Mouse (Mus musculus) forebrain, embryonic 16.5 days (tissue): Measurements from ENCODE around the gene Il17ra. TPM values are rescaled to one million over a fixed set of nuclear protein-coding genes. Genes with fewer than 3 reads are reported as not detected.

Source experiments
- ATAC-seq: fragments of 200-750 bp; cut with Nextera tagmentation; 2 replicates; pipeline ENCODE4 v1.8.0; 2017; ENCODE audit warnings: mild to moderate bottlenecking, moderate library complexity
- H3K27ac ChIP-seq: fragments of 300-500 bp; sonication (generic); 2 replicates; pipeline ENCODE4 v1.5.1; 2014; ENCODE audit warnings: low read length, control low read depth
- H3K27me3 ChIP-seq: fragments of 300-500 bp; sonication (generic); replicated peaks from 2 replicates; pipeline ENCODE4 v1.6.1; 2014; ENCODE audit warnings: low read length; ENCODE audit not compliant: control insufficient read depth, insufficient read depth
- H3K36me3 ChIP-seq: fragments of 300-500 bp; sonication (generic); 2 replicates; pipeline ENCODE4 v1.6.1; 2014; ENCODE audit not compliant: control insufficient read depth, insufficient read depth
- H3K4me1 ChIP-seq: fragments of 300-500 bp; sonication (generic); replicated peaks from 2 replicates; pipeline ENCODE4 v1.6.1; 2014; ENCODE audit warnings: low read length; ENCODE audit not compliant: control insufficient read depth, insufficient read depth
- H3K4me2 ChIP-seq: fragments of 300-500 bp; sonication (generic); 2 replicates; pipeline ENCODE4 v1.6.1; 2014; ENCODE audit warnings: mild to moderate bottlenecking, low read length, control low read depth
- H3K4me3 ChIP-seq: fragments of 300-500 bp; sonication (generic); replicated peaks from 2 replicates; pipeline ENCODE4 v1.5.1; 2014; ENCODE audit warnings: mild to moderate bottlenecking, low read length, control low read depth
- H3K9ac ChIP-seq: fragments of 300-500 bp; sonication (generic); replicated peaks from 2 replicates; pipeline ENCODE4 v1.6.1; 2014; ENCODE audit warnings: low read depth, low read length, control low read depth
- H3K9me3 ChIP-seq: fragments of 300-500 bp; sonication (generic); 2 replicates; pipeline ENCODE4 v1.6.1; 2016; ENCODE audit warnings: low read length; ENCODE audit not compliant: control insufficient read depth
- WGBS: fragments of 180-500 bp; shearing (Covaris S2); extraction: QIAGEN DNeasy Blood & Tissue Kit; methylation state at CpG from one replicate; pipeline ENCODE4 v1.1.7; 2014; 5-methylcytosine and 5-hydroxymethylcytosine counted together
- polyA plus RNA-seq: library from polyadenylated mRNA; unstranded; fragments of >200 nt; fragmentation: Nextera tagmentation; extraction: Ambion mirVana; gene quantifications from 2 replicates; pipeline ENCODE4 v1.2.1, GENCODE M21; 2015

Il17ra gene
- polyA plus RNA-seq, 1 experiment from 2014 or later = 4.6 TPM

GRCm38 (mm10) chr6:120454627-120455077 is 8.4 kb upstream of the Il17ra start:
- WGBS = 75% methylated on average over 11 of the region's 11 CpGs
- H3K4me3 ChIP-seq = no peak overlapping the region
- no peaks in the 10 kb centered on the region for H3K9me3 ChIP-seq
- H3K27me3 ChIP-seq = no peaks in the 10 kb centered on the region
- no peaks in the 10 kb centered on the region for H3K4me1 ChIP-seq
- no peak overlapping the region for H3K4me2 ChIP-seq
- no peak for ATAC-seq
- no peak overlapping the region for H3K27ac ChIP-seq
- H3K9ac ChIP-seq = no peak overlapping the region
- no peaks in the 10 kb centered on the region for H3K36me3 ChIP-seq

- Histone ChIP-seq H3K9me3 (no peaks in the 10 kb centered on the region), H3K9ac (no peak overlapping the region), H3K4me1 (no peaks in the 10 kb centered on the region), H3K27ac (no peak overlapping the region), H3K4me3 (no peak overlapping the region), H3K4me2 (no peak overlapping the region), H3K36me3 (no peaks in the 10 kb centered on the region), H3K27me3 (no peaks in the 10 kb centered on the region)
- 71% methylated on average over 7 of the region's 7 CpGs for WGBS
- no peak for ATAC-seq
Measured at GRCm38 (mm10) chr6:120457074-120457473, 6.0 kb upstream of the Il17ra start.

GRCm38 (mm10) chr6:120457751-120458150 is 5.3 kb upstream of the Il17ra start:
- no peaks in the 10 kb centered on the region for H3K36me3 ChIP-seq
- no peaks in the 10 kb centered on the region for H3K4me1 ChIP-seq
- H3K4me3 ChIP-seq = no peak overlapping the region
- no peaks in the 10 kb centered on the region; the same call in 1 of the 2 replicates for H3K27me3 ChIP-seq
- 92% methylated on average over 5 of the region's 5 CpGs for WGBS
- no peak overlapping the region for H3K27ac ChIP-seq
- no peak overlapping the region for H3K9ac ChIP-seq
- no peak overlapping the region for H3K4me2 ChIP-seq
- ATAC-seq = no peak
- no peaks in the 10 kb centered on the region for H3K9me3 ChIP-seq

GRCm38 (mm10) chr6:120461217-120461616 is 1.8 kb upstream of the Il17ra start:
- WGBS = 73% methylated on average over 15 of the region's 15 CpGs
- Histone ChIP-seq H3K4me3 (no peak overlapping the region), H3K9ac (no peak overlapping the region), H3K9me3 (no peaks in the 10 kb centered on the region), H3K4me2 (no peak overlapping the region), H3K4me1 (peaks cover 14% of the 10 kb centered on the region), H3K36me3 (no peaks in the 10 kb centered on the region), H3K27ac (no peak overlapping the region), H3K27me3 (peaks cover 10% of the 10 kb centered on the region)
- ATAC-seq = no peak

GRCm38 (mm10) chr6:120462251-120462650 is 796 bp upstream of the Il17ra start:
- Histone ChIP-seq H3K9ac (no peak overlapping the region), H3K4me3 (no peak overlapping the region), H3K36me3 (no peaks in the 10 kb centered on the region), H3K27ac (no peak overlapping the region), H3K4me1 (peaks cover 14% of the 10 kb centered on the region), H3K4me2 (no peak overlapping the region), H3K27me3 (peaks cover 10% of the 10 kb centered on the region), H3K9me3 (no peaks in the 10 kb centered on the region)
- no peak for ATAC-seq
- WGBS = 49% methylated on average over 6 of the region's 6 CpGs

- peak overlapping the region; percentile 64 for H3K4me3 ChIP-seq
- no peaks in the 10 kb centered on the region for H3K36me3 ChIP-seq
- H3K9me3 ChIP-seq = no peaks in the 10 kb centered on the region
- peak; percentile 35 for ATAC-seq
- peaks cover 10% of the 10 kb centered on the region for H3K27me3 ChIP-seq
- peak overlapping the region; percentile 64 for H3K4me2 ChIP-seq
- 2% methylated on average over 11 of the region's 11 CpGs for WGBS
- peaks cover 14% of the 10 kb centered on the region for H3K4me1 ChIP-seq
- peak overlapping the region; percentile 65 for H3K9ac ChIP-seq
- no peak overlapping the region for H3K27ac ChIP-seq
Measured at GRCm38 (mm10) chr6:120463884-120464283, 837 bp downstream of the Il17ra start.

- no peak for ATAC-seq
- Histone ChIP-seq H3K27me3 (peaks cover 10% of the 10 kb centered on the region), H3K9me3 (no peaks in the 10 kb centered on the region), H3K4me2 (peak overlapping the region; percentile 64), H3K27ac (no peak overlapping the region), H3K4me1 (peaks cover 14% of the 10 kb centered on the region), H3K36me3 (no peaks in the 10 kb centered on the region), H3K9ac (no peak overlapping the region), H3K4me3 (no peak overlapping the region)
- 54% methylated on average over 9 of the region's 9 CpGs for WGBS
Measured at GRCm38 (mm10) chr6:120464406-120464939, 1.4 kb downstream of the Il17ra start.

- H3K27me3 ChIP-seq = peaks cover 10% of the 10 kb centered on the region
- H3K36me3 ChIP-seq = no peaks in the 10 kb centered on the region
- H3K4me1 ChIP-seq = peaks cover 14% of the 10 kb centered on the region
- 33% methylated on average over 4 of the region's 4 CpGs for whole genome bisulfite sequencing
- no peak overlapping the region for H3K4me2 ChIP-seq
- H3K9me3 ChIP-seq = no peaks in the 10 kb centered on the region
- H3K9ac ChIP-seq = no peak overlapping the region
- no peak for ATAC-seq
- H3K27ac ChIP-seq = no peak overlapping the region
- H3K4me3 ChIP-seq = no peak overlapping the region
Measured at GRCm38 (mm10) chr6:120465393-120465792, 2.3 kb downstream of the Il17ra start.

- Histone ChIP-seq H3K4me2 (no peak overlapping the region), H3K9me3 (no peaks in the 10 kb centered on the region), H3K9ac (no peak overlapping the region), H3K4me3 (no peak overlapping the region), H3K27me3 (peaks cover 10% of the 10 kb centered on the region), H3K4me1 (peaks cover 17% of the 10 kb centered on the region), H3K27ac (no peak overlapping the region), H3K36me3 (no peaks in the 10 kb centered on the region)
- 78% methylated on average over 10 of the region's 10 CpGs for WGBS
- no peak for ATAC-seq
Measured at GRCm38 (mm10) chr6:120466609-120467329, 3.7 kb downstream of the Il17ra start.
